Mouse (Mus musculus) splenic B cell, adult 2 months (primary cell): Measurements from ENCODE around the gene Aldh1b1.

Experiments used
- DNase-seq: peaks from one replicate; pipeline ENCODE4 v3.0.0-alpha.2; 2011; ENCODE audit warnings: low read depth, low spot score
- H3K27me3 ChIP-seq: 2 replicates; pipeline ENCODE4 v1.6.1; 2012; ENCODE audit warnings: mild to moderate bottlenecking, low read length, moderate library complexity, mixed read lengths; ENCODE audit not compliant: control insufficient read depth, poor library complexity, insufficient read depth, severe bottlenecking
- H3K36me3 ChIP-seq: 2 replicates; pipeline ENCODE4 v1.6.1; 2012; ENCODE audit warnings: mild to moderate bottlenecking, low read length, moderate library complexity, mixed read lengths; ENCODE audit not compliant: control insufficient read depth, poor library complexity, insufficient read depth, severe bottlenecking

Aldh1b1 gene

GRCm38 (mm10) chr4:45798964-45799363 lies at the start of gene Aldh1b1:
Gene Aldh1b1 (plus strand): TSS chr4:45799022.
- peak; percentile 75 for DNase-seq
- Histone ChIP-seq H3K36me3 (no peaks in the 10 kb centered on the region; the same call in 1 of the 2 replicates), H3K27me3 (no peaks in the 10 kb centered on the region)

DNA sequence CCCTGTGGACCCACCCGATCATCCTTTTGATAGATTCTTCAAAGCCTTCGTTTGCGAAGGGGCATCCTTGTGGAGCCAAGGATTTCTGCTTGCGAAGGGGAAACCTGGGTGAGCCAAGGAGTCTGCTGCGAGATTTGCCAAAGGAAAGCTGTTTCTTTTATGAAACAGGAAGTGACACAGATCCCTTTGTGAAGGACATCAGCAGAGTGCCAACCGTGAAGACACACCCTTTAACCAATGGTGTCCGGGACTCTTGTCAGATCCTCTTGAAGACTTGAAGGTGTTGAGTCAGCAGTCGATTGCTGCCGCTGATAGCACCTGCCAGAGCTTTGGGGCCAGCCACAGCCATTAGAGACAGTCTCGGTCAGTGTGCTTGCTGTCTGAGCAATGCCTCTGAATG lies 49.4 kb upstream of the Aldh1b1 start:
- Histone ChIP-seq H3K36me3 (no peaks in the 10 kb centered on the region), H3K27me3 (no peaks in the 10 kb centered on the region)
- DNase-seq = no peak

- Histone ChIP-seq H3K36me3 (no peaks in the 10 kb centered on the region), H3K27me3 (no peaks in the 10 kb centered on the region)
- no peak for DNase-seq
These were observed 48.3 kb upstream of the Aldh1b1 start for GRCm38 (mm10) chr4:45750477-45750876.

- DNase-seq = no peak
- Histone ChIP-seq H3K27me3 (no peaks in the 10 kb centered on the region), H3K36me3 (no peaks in the 10 kb centered on the region)
These were observed 45.5 kb upstream of the Aldh1b1 start for GRCm38 (mm10) chr4:45753211-45753809.

GRCm38 (mm10) chr4:45754171-45754570 lies 44.7 kb upstream of the Aldh1b1 start:
- Histone ChIP-seq H3K27me3 (no peaks in the 10 kb centered on the region), H3K36me3 (no peaks in the 10 kb centered on the region)
- no peak for DNase-seq

DNA sequence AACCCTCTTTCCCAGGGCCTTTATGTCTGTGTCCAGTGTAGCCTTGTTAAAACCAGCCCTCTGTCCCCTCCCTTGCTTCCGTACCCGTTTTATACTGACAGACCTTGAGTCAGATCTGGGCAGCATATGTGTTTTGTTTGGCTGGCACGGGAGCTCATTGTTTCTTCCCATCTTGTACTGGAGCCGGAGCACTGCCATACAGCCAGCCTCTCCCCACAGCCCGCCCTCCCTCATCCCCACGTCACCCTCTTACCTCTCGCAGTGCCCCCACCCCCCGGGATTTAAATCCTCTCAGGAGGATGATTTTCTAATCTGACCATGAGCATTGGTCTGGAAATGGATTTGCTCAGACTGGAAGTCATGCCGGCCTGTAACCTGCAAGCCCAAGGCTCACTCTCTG lies 43.7 kb upstream of the Aldh1b1 start:
- no peaks in the 10 kb centered on the region for H3K27me3 ChIP-seq
- no peak for DNase-seq
- H3K36me3 ChIP-seq = no peaks in the 10 kb centered on the region

- DNase-seq = no peak
- Histone ChIP-seq H3K27me3 (no peaks in the 10 kb centered on the region), H3K36me3 (no peaks in the 10 kb centered on the region)
These were observed 42.9 kb upstream of the Aldh1b1 start for GRCm38 (mm10) chr4:45755881-45756280.

GRCm38 (mm10) chr4:45757941-45758340 lies 40.9 kb upstream of the Aldh1b1 start:
- no peaks in the 10 kb centered on the region for H3K36me3 ChIP-seq
- no peaks in the 10 kb centered on the region for H3K27me3 ChIP-seq
- DNase-seq = no peak

GRCm38 (mm10) chr4:45759411-45759810 lies 39.4 kb upstream of the Aldh1b1 start:
- DNase-seq = no peak
- H3K27me3 ChIP-seq = no peaks in the 10 kb centered on the region
- H3K36me3 ChIP-seq = no peaks in the 10 kb centered on the region

DNA sequence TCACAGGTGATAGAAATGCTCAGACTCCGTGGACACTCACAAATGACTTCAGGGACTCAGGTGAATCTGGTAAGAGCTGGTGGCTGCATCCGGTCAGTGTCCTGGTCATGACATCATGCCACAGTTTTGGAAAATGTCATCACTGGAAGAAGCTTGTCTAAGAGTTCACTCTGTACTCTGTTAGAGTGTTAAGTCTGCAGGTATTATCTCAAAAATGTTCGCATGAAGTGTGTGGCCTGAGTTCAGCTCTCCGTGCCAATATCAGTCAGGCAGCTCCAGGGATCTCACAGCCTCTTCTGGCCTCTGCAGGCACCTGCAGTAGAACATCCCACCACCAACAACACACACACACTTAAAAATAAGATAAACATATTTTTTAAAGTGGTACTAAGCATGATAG lies 36.2 kb upstream of the Aldh1b1 start:
- no peaks in the 10 kb centered on the region for H3K27me3 ChIP-seq
- no peaks in the 10 kb centered on the region for H3K36me3 ChIP-seq
- DNase-seq = no peak

DNA sequence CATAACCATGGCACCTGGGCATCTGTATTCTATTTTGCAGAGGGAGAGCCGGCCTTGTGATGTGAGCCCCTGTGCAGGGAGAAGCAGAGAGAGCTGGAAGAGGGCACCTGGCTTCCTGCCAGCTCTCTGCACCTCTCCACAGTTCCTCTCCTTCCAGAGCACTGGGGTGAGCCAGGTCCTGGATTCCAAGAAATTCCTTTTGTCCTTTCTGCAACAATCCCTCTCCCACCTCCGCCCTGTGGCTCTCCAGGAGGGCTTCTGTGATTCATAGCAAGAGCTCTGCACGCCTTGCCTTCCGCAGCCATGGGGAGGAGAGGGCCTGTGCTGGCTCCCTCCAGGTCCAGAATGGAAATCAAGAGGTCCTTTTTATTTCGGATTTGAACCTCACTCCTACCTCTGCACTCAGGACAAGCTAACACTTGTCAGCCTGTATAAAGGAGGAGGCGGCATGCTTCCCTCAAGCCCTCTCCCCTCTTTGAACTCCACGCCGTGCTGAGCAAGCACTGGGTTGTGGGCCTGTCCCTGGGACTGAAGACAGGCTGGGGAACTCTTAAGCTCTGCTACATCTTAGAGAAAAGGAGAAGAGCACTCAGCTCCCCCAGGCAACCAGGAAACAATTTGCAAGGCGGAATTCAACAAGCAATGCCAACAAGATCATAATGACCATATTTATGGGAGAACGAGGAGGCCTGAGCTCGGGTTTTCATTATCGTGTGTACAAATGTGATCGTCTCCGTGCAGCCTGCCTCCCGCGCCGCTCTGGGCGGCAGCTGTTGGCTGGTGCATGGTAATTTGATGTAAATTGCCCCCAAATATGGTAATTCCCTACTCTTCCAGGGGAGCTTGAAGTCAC lies 35.3 kb upstream of the Aldh1b1 start:
- no peak for DNase-seq
- H3K36me3 ChIP-seq = no peaks in the 10 kb centered on the region

GRCm38 (mm10) chr4:45764141-45764494 lies 34.7 kb upstream of the Aldh1b1 start:
- peak; percentile 8 for DNase-seq
- no peaks in the 10 kb centered on the region for H3K36me3 ChIP-seq
- no peaks in the 10 kb centered on the region for H3K27me3 ChIP-seq

More for the DNA sequence above, 35.3 kb upstream of the Aldh1b1 start:
- no peaks in the 10 kb centered on the region for H3K27me3 ChIP-seq

- DNase-seq = no peak
- H3K36me3 ChIP-seq = no peaks in the 10 kb centered on the region
- H3K27me3 ChIP-seq = no peaks in the 10 kb centered on the region
These were observed 33.7 kb upstream of the Aldh1b1 start for GRCm38 (mm10) chr4:45765121-45765564.

DNA sequence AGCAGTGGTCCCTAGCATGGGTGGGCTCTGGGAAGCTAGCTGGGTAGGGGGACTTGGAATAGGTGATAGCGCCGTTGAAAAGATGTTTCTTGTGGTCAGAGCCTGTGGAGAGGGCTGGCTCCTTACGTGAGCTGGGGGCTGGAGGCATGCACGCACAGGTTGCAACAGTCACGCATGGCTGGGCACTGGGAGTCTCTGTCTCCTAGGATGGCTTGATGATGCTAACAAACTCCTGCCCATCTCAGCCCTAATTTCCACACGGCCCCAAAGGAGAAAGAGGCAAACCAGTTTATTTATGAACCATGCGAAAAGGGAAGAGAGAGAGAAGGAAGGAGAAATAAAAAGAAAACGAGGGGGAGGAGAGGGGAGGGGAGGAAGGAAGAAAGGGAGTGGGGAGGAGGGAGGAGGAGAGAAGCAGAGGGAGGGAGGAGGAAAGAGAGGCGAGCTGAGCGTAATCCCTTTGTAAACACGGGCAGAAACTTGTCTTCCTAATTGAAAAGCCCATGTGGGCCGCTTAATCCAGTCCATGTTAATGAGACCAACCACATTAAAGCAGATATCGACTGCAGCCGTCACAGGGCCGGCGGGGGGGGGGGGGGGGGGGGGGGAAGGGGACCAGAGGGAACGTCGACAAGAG lies 33.1 kb upstream of the Aldh1b1 start:
- H3K36me3 ChIP-seq = no peaks in the 10 kb centered on the region
- peak; percentile 10 for DNase-seq
- no peaks in the 10 kb centered on the region for H3K27me3 ChIP-seq

DNA sequence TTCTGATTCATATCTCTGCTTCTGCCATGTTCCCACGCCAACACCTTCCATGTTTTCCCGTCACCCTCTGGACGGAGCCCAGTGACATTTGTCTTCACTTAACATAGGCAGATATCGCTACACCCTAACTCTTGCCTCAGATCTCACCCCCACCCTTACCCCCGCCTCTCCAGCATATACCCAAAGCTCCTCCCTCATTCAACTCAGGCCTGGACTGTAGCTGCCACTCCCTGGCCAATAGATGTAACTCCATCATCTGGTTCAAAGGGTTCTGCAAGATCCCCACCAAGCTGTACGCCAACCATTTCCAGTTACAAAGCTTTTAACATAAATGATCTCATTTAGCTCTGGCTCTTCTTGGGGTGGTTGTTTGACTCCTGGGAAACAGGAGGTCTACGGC lies 32.0 kb upstream of the Aldh1b1 start:
- DNase-seq = no peak
- H3K27me3 ChIP-seq = no peaks in the 10 kb centered on the region
- H3K36me3 ChIP-seq = no peaks in the 10 kb centered on the region
